Mouse (Mus musculus) central nervous system, embryonic 14 days (tissue): ENCODE measurements around the gene Ptgr1. TPM values are rescaled to one million over a fixed set of nuclear protein-coding genes. Genes with fewer than 3 reads are reported as not detected.

ENCODE experiments used
- polyA plus RNA-seq: library from polyadenylated mRNA; depleted of rRNA; stranded (reverse); fragments of >200 nt; gene quantifications from 2 replicates; pipeline ENCODE4 v1.2.3, GENCODE M21; 2012; rRNA removed

Gene Ptgr1
- 4.0 and 6.1 TPM in 2 replicates for polyA plus RNA-seq

GRCm38 (mm10) chr4:58986540-58987190, at the start of gene Ptgr1:
TSS of gene Ptgr1 (minus strand) at chr4:58987119.

GRCm38 (mm10) chr4:59034918-59035785, 48.2 kb upstream of the Ptgr1 start, which contains the start of gene Gng10:
TSS of gene Gng10 (plus strand) at chr4:59035088.

GRCm38 (mm10) chr4:59002948-59003805, 16.3 kb upstream of the Ptgr1 start, which contains the start of gene Gm20503:
TSS of gene Gm20503 (plus strand) at chr4:59003210.

GRCm38 (mm10) chr4:58994762-58995161, 7.8 kb upstream of the Ptgr1 start, which contains the start of gene Dnajc25:
TSS of gene Dnajc25 (plus strand) at chr4:58995062.

DNA sequence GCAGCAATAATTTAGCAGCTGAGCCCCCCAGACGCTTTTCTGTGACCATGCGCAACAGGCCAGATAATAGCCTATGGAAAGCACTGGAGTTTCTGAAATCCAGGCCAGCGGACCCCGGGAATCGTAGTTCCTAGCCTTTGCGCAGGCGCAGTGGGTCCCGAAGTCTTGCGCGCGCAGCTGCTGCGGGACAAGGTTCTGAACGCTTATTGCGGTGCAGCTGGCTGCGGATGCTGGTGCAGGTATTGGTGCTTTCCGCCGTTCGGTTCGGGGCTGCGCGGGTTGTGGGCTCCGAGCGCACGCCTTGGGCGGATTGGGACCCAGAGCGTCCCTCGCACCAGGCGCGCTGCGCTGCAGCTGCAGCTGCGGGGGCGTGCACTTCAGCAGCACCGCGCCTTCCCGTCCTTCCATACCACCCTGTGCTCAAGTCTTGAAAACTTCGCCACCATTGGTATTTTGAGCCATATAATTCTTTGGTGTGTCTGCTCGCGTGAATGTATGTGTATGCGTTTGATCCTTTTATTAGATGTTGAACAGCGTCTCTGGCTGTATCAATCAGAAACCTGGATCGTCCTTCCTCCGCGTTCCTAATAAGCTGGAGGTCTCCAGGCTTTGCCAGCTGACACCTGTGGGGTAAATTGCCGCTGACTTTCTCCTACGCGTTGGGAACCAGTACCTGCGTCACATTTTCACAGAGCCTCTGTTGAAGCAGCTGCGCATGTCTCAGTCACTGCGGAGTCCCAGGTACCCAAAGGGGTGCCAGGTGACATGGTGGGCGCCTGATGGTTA, 43.3 kb downstream of the Ptgr1 start, which contains the start of gene Zkscan16:
Gene Zkscan16, plus strand, starts transcription at position 209 of the 786 bp plus-strand sequence.

Other genes with a start within 250 kb of the Ptgr1 start
- 0.31 and 0.36 TPM in 2 replicates for gene Olfr267, start 199.4 kb downstream of the Ptgr1 start, polyA plus RNA-seq
- 28.0 and 28.1 TPM in 2 replicates for gene Ecpas, start 74.4 kb downstream of the Ptgr1 start, polyA plus RNA-seq
- gene Zkscan16, start 43.5 kb downstream of the Ptgr1 start, polyA plus RNA-seq: 2.9 and 3.2 TPM in 2 replicates
- 4.0 and 6.2 TPM in 2 replicates for gene Dnajc25, start 7.9 kb upstream of the Ptgr1 start, polyA plus RNA-seq
- not detected in 2 replicates for gene Gm20503, start 16.1 kb upstream of the Ptgr1 start, polyA plus RNA-seq
- gene Gng10, start 48.0 kb upstream of the Ptgr1 start, polyA plus RNA-seq: 65.4 and 73.0 TPM in 2 replicates
- gene AI481877, start 151.9 kb upstream of the Ptgr1 start, polyA plus RNA-seq: not detected in 2 replicates
- 48.8 and 49.8 TPM in 2 replicates for gene Ugcg, start 202.1 kb upstream of the Ptgr1 start, polyA plus RNA-seq